Mouse (Mus musculus) megakaryocyte-erythroid progenitor cell, adult 5-6 weeks (primary cell): ENCODE measurements around the gene Recql5. TPM values are rescaled to one million over a fixed set of nuclear protein-coding genes. Genes with fewer than 3 reads are reported as not detected.

Experiments
- ATAC-seq: replicated peaks from 2 replicates; pipeline ENCODE4 v1.8.0; 2016; ENCODE audit warnings: mild to moderate bottlenecking, inconsistent platforms; ENCODE audit not compliant: severe bottlenecking, poor library complexity, low FRiP score, low TSS enrichment
- total RNA-seq, 2 experiments: library from RNA; stranded (forward) in 1 of 2; stranded (reverse) in 1 of 2; fragments of 200-1000, 215-1000 nt in 1 of 2; fragments of >200 nt in 1 of 2; fragmentation: Nextera tagmentation in 1 of 2; gene quantifications; 2 replicates each; pipeline ENCODE4 v1.2.3; 2014 to 2017

Recql5 gene
- total RNA-seq, 2 experiments from 2014 or later = 17.0 to 19.7 TPM

- ATAC-seq = no peak
These were observed 12.0 kb upstream of the Recql5 start for GRCm38 (mm10) chr11:115945247-115945646.

DNA sequence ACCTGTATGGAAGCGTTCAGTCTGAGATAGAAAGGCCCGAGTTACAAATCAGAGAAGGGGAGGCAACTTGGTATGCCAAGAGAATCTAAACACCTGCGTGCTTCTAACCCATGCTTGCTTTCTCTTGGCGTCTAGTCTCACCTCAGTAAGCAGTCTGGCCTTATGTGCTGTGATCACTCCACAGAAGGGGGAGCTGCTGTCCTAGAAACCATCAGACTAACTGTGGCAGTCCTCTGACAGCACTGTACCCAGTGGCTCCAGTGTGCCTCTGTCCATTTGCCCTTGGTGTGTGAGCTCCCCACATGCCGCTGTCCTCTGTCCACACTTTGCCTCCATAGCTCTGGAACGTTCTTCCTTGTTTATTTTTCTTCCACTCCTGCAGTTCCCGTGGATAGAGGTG lies 8.7 kb upstream of the Recql5 start:
- no peak for ATAC-seq

GRCm38 (mm10) chr11:115939690-115940329 lies 6.5 kb upstream of the Recql5 start:
- ATAC-seq = peak; percentile 51

- peak; percentile 12; the same call in 1 of the 2 replicates for ATAC-seq
These were observed 452 bp upstream of the Recql5 start for GRCm38 (mm10) chr11:115933747-115934110.

DNA sequence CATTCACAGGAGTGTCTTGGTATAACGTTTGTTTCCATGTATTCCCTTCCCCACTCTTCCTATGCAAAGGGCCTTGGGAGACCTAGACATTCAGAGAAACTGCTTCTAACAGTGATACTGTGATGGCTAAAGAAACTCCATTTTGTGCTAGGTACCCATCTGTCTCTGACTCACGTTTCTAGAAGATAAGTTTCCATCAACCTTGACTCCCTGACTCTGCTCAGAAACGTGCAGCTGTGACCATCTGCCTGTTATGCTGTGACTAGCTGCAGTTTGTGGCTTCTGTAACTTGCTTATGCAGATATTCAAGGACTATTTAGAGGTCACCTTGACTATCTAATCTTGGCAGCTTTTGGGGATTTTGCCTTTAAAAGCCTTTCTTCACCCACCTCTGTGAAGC lies 2.0 kb downstream of the Recql5 start:
- no peak for ATAC-seq

GRCm38 (mm10) chr11:115929818-115930217 lies 3.5 kb downstream of the Recql5 start:
- ATAC-seq = no peak

DNA sequence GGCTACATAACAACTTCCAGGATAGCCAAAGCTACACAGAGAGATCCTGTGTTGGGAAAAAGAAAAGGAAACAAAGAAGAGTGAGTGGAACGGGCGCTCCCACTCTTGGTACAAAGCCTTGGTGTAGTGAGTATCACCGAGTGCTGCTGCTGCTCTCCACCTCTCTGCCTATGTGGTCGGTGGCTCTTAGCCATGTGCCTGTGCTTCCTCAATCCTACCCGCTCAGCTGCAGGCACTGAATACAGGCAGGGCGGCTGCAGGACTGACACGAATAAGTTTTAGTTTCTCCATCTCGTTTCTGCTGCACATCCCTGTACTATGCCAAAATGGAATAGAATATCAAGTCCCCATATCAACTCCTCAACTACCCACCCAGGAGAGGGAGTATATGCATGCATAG lies 4.2 kb downstream of the Recql5 start:
- ATAC-seq = no peak

DNA sequence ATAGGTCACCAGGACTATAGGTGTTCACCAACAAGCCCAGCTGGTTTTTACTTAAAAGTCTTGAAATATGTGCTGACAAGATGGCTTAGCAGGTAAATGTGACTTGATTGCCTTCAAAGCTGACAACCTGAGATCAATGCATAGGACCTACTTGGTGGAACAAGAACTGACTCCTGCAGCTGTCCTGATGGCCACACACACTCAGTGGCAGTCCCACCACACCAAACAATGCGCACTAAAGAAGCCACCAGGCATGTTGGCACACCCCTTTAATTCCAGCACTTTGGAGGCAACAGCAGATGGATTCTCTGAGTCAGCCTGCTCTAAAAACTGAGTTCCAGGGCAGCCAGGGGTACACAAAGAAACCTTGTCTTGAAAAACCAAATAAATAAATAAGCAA lies 11.3 kb downstream of the Recql5 start:
- ATAC-seq = no peak

GRCm38 (mm10) chr11:115920110-115920818 lies 13.0 kb downstream of the Recql5 start:
- ATAC-seq = peak; percentile 73

DNA sequence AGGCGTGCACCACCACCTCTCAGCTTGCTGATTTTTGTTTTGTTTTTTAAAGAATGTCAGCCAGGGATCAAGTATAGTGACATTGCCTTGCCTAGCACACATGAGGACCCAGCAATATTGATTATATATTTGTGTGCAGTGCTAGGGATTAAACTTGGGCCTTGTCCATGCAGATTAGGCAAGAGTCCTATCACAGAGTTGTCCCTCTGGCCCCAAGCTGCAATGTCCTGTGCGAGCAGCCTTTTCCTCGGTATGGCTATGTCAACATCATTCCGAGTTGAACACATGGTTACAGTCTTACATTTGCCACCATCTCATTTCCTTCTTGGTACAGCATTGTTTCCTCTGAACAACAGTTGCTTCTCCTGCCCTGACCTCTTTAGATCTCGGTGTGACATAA lies 14.2 kb downstream of the Recql5 start:
- no peak for ATAC-seq

DNA sequence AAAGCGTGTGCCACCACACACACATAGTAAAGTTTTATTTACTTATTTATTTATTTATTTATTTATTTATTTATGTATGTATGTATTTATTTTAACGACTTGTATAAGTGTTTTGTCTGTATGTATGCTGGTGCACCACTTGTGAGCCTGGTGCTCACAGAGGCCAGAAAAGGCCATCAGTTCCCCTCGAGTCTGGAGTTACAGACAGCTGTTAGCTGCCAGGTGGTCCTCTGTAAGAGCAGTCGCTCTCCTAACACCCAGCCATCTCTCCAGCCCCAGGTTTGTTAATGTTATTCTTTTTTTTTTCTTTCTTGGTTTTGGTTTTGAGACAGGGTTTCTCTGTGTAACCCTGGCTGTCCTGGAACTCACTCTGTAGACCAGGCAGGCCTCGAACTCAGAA lies 14.6 kb downstream of the Recql5 start:
- ATAC-seq = no peak

DNA sequence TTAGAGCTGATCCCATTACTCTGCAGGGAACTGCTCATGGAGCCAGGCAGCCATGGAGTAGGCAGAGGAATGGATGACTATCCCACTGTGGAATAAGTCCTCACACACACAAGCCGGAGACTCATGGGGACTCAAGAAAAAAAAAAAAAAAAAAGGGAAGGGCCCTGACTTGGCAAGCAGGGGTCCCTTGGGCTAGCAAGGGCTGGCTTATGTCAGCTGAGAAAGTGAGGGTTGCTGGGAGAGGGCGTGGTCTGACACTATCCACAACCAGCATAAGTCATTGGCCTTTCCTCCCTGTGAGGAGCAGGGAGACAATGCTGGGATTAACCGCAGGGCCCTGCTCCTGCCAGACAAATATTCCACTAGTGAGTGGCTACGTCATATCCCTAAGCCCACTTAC lies 16.7 kb downstream of the Recql5 start:
- no peak for ATAC-seq

GRCm38 (mm10) chr11:115911632-115912376 lies 21.5 kb downstream of the Recql5 start, which contains the start of gene Smim6:
Gene Smim6 (plus strand): TSS chr11:115912017.
- peak; percentile 46 for ATAC-seq

GRCm38 (mm10) chr11:115911134-115911561 lies 22.1 kb downstream of the Recql5 start:
- ATAC-seq = peak; percentile 88

GRCm38 (mm10) chr11:115906521-115906920 lies 26.8 kb downstream of the Recql5 start:
- no peak for ATAC-seq

GRCm38 (mm10) chr11:115906116-115906515 lies 27.2 kb downstream of the Recql5 start:
- ATAC-seq = no peak

DNA sequence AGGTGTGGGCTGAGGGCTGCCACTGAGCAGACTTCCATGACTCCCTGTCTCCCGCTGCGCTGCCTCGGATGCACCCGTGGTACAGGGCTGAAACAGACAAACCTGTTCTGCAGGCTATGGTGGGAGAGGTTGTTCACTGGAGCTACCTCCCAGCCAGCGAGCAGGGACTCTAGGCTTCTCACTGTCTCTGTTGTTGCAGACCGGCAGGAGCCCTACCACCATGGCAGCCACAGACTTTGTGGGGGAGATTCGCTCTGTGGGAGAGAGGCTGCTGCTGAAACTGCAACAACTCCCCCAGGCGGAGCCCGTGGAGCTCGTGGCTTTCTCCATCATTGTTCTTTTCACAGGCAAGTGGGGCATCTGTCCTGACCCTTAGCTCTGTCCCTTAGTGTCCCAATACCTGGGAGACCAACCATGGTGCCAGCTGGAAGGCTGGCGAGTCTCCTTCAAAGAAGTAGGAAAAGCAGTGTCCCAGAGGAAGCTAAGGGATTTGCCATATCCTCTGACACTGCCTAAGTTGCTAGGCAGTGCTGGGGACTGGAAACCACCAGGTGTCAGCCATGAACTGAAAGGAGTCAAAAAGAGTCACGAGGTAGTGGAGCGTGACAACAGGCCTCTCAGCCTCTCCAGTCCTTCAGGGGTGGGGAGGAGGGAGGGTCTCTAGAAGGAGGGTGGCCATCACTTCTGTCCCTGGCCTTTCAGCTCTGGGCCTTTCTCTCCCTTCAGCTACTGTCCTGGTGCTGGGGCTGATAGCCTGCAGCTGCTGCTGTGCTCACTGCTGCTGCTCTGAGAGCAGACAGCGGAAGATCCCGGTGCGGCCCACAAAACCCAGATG lies 28.1 kb downstream of the Recql5 start:
- ATAC-seq = no peak

DNA sequence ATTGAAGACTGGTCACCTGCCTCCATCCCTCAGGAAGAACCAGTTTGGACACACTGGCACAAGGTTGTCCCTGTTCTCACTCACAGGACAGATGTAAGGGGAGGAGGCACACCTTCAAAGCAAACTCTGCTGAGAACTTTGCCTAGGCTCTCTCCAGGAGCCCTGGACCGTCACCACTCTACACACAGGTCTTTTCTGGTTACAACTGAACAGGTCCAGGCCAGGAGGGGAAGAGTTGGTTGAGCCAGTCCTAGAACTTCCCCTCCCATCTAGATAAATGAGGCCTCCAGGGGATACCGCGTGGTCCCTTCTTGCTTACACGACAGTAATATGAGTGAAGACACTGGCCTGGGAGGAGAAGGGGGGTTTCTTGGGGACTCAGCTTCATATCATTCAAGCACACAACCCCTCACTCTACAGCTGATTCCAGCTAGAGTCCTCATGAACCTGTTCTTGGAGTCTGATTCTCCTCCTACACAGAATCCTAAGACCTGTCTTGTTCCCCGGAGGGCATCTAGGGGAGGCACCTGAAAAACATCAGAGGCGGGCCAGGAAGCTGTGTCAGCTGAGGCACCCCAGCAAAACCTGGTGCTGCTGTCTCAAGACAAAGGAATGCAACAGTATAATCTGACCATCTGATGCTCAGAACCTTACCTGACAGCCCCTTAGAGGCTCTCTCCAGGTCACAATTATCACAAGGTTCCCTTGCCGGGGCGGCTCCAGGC lies 28.9 kb downstream of the Recql5 start:
- ATAC-seq = no peak
